Mouse (Mus musculus): Measurements from ENCODE around the gene Tmem91. TPM values are rescaled to one million over a fixed set of nuclear protein-coding genes. Genes with fewer than 3 reads are reported as not detected.

Tmem91 gene
- 56.5 and 65.5 TPM in 2 replicates for polyA plus RNA-seq (2012; rRNA removed)

GRCm38 (mm10) chr7:25674719-25675300 is at the start of gene Tmem91:
Tmem91 (minus strand) TSS chr7:25675166.

DNA sequence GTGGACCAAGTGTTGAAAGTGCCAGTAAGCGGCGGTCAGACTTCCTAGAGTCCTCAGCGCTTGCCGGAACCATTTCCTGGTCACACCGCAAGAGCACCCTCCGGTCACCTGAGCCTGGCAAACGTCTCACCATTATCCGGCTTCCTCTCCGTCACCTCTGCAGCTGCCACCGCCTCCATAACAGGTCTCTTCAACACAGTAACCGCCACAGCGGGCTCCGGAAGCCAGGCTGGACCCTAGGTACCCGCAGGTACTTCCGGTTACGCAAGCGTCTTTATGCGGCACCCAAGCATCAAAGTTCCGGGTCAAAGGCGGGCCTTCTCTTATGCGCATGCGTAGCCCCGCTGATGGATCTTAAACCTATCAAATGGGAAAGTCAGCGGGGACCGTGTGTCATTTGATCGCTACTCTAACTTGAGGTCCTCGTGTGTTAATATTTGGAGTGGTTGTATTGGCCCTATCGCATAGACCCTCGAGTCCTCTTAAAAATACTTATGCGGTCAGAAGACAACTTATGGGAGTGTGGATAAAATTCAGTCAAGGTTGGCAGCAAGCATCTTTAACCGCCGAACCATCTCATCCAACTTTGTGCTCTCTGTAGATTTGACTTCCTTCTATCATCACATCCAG is 43.9 kb upstream of the Tmem91 start, which contains the start of gene Ccdc97:
Gene Ccdc97, minus strand, starts transcription at position 301 of the 630 bp plus-strand sequence.

DNA sequence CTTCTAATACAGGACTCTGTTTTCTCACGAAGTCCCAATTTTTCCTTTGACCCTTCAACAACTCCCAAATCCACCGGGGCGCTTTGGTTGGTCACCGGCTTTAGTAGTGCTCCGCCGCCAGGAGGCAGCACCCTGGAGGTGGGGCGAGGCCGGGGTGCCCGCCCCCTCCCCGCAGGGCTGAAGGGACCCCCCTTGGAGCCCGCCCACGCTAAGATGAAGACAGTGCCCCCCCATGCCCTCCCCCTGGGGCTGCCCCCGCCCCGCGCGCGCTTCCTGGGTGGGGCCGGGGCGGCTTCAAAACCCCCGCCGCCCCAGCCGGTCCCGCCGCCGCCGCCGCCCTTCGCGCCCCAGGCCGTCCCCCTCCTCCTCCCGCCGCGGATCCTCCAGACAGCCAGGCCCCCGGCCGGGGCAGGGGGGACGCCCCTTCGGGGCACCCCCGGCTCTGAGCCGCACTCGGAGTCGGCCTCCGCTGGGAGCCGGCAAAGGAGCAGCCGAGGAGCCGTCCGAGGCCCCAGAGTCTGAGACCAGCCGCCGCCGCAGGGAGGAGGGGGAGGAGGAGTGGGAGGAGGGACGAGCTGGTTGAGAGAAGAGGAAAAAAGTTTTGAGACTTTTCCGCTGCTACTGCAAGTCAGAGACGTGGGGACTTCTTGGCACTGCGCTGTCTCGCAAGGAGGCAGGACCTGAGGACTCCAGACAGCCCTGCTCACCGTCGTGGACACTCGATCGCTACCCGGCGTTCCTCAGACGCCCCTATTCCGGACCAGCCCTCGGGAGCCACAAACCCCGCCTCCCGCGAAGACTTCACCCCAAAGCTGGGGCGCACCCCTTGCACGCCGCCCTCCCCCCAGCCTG is 11.9 kb upstream of the Tmem91 start, which contains the start of gene Tgfb1:
Gene Tgfb1, plus strand, starts transcription at position 323 of the 852 bp plus-strand sequence.

DNA sequence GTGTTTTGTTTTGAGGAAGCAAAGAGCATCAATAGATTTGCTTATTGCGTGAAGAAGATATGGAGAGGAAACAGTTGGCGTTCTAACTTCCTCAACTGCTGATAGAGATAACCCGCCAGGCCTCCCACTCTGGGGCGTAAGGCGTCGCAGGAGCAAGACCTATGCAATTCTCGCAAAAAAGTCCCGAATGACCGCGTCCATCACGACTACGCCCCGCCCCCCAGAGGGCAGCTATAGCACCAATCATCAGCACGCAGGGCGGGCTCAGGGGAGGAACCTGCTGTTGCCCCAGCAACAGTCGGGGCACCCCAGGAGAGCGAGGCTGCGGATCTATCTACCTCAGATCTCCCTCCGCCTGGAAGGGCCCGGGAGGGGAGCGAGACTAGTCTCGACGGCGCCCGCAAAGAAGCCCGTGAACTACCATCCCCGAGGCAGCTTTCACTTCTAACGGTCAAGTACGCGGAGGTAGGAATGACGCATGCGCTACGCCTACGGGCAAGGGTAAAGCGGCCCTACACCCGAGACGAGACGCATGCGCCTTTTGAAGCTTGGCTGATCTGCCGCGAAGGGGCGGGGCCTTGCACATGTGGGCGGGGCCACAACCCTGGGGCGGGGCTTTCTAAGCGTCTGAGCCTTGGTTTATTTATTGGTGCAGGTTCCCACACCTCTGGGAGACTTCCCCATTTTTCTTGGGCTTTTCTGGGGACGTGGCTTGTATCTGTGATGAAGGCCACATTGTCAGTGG is 5.7 kb upstream of the Tmem91 start, which contains the start of gene B9d2:
Gene B9d2, plus strand, starts transcription at position 267 of the 745 bp plus-strand sequence.

DNA sequence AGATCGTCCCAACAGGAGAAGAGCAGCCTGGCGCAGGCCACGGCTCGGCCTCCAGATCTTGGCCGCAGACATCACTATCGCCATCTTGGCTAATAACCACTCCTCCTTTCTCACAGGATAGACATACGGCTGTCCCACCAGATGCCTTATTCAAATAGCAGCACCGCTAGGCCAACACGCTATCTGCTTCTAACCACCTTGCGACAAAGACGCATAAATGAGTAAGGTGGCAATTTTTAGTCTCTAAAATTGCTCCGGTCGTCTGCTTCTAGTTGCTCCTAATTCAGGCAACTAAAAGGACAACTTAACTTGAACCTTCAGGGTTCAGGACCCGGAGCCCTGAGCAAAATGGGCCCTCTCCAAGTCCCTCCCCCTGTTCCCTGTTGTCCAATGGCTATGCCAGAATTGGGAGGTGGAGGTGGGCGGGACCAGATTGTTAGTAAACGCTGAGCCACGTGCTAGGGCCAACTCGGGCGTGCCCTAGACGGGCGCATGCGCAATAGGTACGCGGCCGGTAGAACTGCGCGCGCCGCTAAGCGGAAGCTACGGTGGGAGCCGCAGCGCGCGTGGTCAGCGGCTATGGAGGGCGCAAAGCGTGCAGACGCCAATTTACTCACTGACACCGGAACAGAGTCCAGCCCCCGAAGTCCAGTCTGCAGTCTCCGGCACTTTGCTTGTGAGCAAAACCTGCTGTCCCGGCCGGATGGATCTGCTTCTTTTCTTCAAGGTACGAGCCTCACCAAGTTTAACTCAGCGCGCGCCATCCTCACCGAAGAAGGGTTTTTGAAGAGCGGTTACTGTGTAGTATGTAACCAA is 16.1 kb downstream of the Tmem91 start, which contains the start of the genes Bckdha and Exosc5:
Gene Bckdha, minus strand, starts transcription at position 325 of the 816 bp plus-strand sequence.
Gene Exosc5, plus strand, starts transcription at position 508 of the 816 bp plus-strand sequence.

GRCm38 (mm10) chr7:25626509-25627430 is 48.2 kb downstream of the Tmem91 start, which contains the start of gene B3gnt8:
B3gnt8 (plus strand) TSS chr7:25626654.

Other genes with a start within 250 kb of the Tmem91 start
- 0.78 and 1.1 TPM in 2 replicates for gene Ceacam1, start 197.6 kb downstream of the Tmem91 start, polyA plus RNA-seq (2012; rRNA removed)
- gene Ceacam2, start 135.3 kb downstream of the Tmem91 start, polyA plus RNA-seq (2012; rRNA removed) = not detected in 2 replicates
- gene Erich4, start 59.3 kb downstream of the Tmem91 start, polyA plus RNA-seq (2012; rRNA removed) = not detected in 2 replicates
- 44.1 and 44.4 TPM in 2 replicates for gene Dmac2, start 55.8 kb downstream of the Tmem91 start, polyA plus RNA-seq (2012; rRNA removed)
- 0.56 and 1.0 TPM in 2 replicates for gene B3gnt8, start 48.5 kb downstream of the Tmem91 start, polyA plus RNA-seq (2012; rRNA removed)
- 50.0 and 52.9 TPM in 2 replicates for gene Bckdha, start 16.2 kb downstream of the Tmem91 start, polyA plus RNA-seq (2012; rRNA removed)
- gene Exosc5, start 16.0 kb downstream of the Tmem91 start, polyA plus RNA-seq (2012; rRNA removed) = 29.8 and 29.9 TPM in 2 replicates
- 49.4 and 49.6 TPM in 2 replicates for gene B9d2, start 5.6 kb upstream of the Tmem91 start, polyA plus RNA-seq (2012; rRNA removed)
- gene Tgfb1, start 11.8 kb upstream of the Tmem91 start, polyA plus RNA-seq (2012; rRNA removed) = 3.3 and 3.9 TPM in 2 replicates
- 50.1 and 54.6 TPM in 2 replicates for gene Ccdc97, start 43.9 kb upstream of the Tmem91 start, polyA plus RNA-seq (2012; rRNA removed)
- 32.9 and 40.1 TPM in 2 replicates for gene Hnrnpul1, start 79.6 kb upstream of the Tmem91 start, polyA plus RNA-seq (2012; rRNA removed)
- 11.3 and 11.6 TPM in 2 replicates for gene Axl, start 113.5 kb upstream of the Tmem91 start, polyA plus RNA-seq (2012; rRNA removed)
- gene Cyp2s1, start 141.7 kb upstream of the Tmem91 start, polyA plus RNA-seq (2012; rRNA removed) = 3.7 and 3.8 TPM in 2 replicates
- not detected in 2 replicates for gene Cyp2b10, start 222.5 kb upstream of the Tmem91 start, polyA plus RNA-seq (2012; rRNA removed)

All from central nervous system, embryonic 18 days (tissue).